9 mouse cellular contexts compared by ENCODE assay signal in the genomic region with DNA sequence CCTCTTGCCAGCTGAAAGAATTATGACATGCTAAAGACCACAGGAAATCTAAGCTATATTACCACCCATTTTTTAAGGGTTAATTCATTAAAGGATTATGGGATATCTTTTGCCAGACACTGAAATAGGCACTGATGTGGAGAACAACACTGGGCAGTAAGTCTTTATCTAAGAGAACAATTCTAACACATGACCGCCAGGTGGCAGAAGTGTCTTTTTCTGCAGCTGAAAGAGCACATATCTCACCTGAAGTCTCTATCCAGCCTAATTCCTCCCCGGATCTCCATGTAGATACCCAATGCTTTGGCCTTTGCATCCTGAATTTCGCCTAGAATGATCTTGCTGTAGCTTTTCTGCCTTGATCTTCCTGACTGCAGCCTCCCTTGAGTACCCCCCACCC. TPM values are rescaled to one million over a fixed set of nuclear protein-coding genes. Genes with fewer than 3 reads are reported as not detected.
DNase-seq lines count a peak whose midpoint lies in the region; ATAC-seq lines count a peak whose summit lies in the region.
"Had no signal": no experiment of that assay in that cellular context is flagged by ENCODE, and none has a peak within 500 bp of the region (broad histone marks: within the 10 kb centered on the region; RNA-seq: fewer than 3 reads in every experiment).

No protein-coding gene starts in this region.

- H3K4me3 ChIP-seq in midbrain, embryonic 10.5 days = no peak overlapping the region
- H3K4me3 ChIP-seq in midbrain, embryonic 16.5 days (ENCODE audit: low read depth, low read length) = no peak overlapping the region
- H3K4me3 ChIP-seq in embryonic facial prominence, embryonic 10.5 days = no peak overlapping the region
- H3K4me3 ChIP-seq: heart, embryonic 15.5 days had no signal

- H3K4me2 ChIP-seq in midbrain, embryonic 16.5 days (ENCODE audit: low read length) = no peak overlapping the region
- H3K4me2 ChIP-seq: heart, embryonic 15.5 days had no signal

- H3K9ac ChIP-seq in midbrain, embryonic 16.5 days (ENCODE audit: low read depth, low read length) = no peak overlapping the region
- H3K9ac ChIP-seq: heart, embryonic 15.5 days had no signal

- DNase-seq in cerebellum, adult 11 months = peak; percentile 21
- DNase-seq in cerebellum, adult 11-12 months = no peak
- peak; percentile 18 for DNase-seq in midbrain, embryonic 10.5 days (ENCODE audit: low spot score)
- DNase-seq in adrenal gland, postnatal 10 days = peak; percentile 59
- peak; percentile 41 for DNase-seq in embryonic facial prominence, embryonic 10.5 days (ENCODE audit: low spot score)
- DNase-seq in layer of hippocampus, postnatal 14 days (ENCODE audit: low spot score in 2 of 2) = peak; percentile 24 to 62
- DNase-seq in right cerebral cortex, postnatal 10 days (ENCODE audit: low spot score in 2 of 2) = peak; percentile 52 to 80

- ATAC-seq in midbrain, embryonic 16.5 days = no peak

- 32% methylated on average over 3 of the region's 3 CpGs for WGBS in midbrain, embryonic 10.5 days
- 33% methylated on average over 3 of the region's 3 CpGs for WGBS in midbrain, embryonic 16.5 days
- 38% methylated on average over 3 of the region's 3 CpGs for WGBS in embryonic facial prominence, embryonic 10.5 days

- no peaks in the 10 kb centered on the region for H3K36me3 ChIP-seq in midbrain, embryonic 10.5 days
- no peaks in the 10 kb centered on the region for H3K36me3 ChIP-seq in midbrain, embryonic 16.5 days (ENCODE audit: control insufficient read depth, insufficient read depth, low read length)
- H3K36me3 ChIP-seq in embryonic facial prominence, embryonic 10.5 days (replicated peaks) = no peaks in the 10 kb centered on the region
- H3K36me3 ChIP-seq: heart, embryonic 15.5 days had no signal

- H3K27me3 ChIP-seq in midbrain, embryonic 10.5 days (ENCODE audit: low read depth, poor library complexity, severe bottlenecking) = no peaks in the 10 kb centered on the region
- no peaks in the 10 kb centered on the region for H3K27me3 ChIP-seq in midbrain, embryonic 16.5 days (ENCODE audit: control insufficient read depth, insufficient read depth, low read depth, low read length)
- no peaks in the 10 kb centered on the region for H3K27me3 ChIP-seq in embryonic facial prominence, embryonic 10.5 days (replicated peaks; ENCODE audit: low read depth, poor library complexity, severe bottlenecking)
- H3K27me3 ChIP-seq: heart, embryonic 15.5 days had no signal

- H3K27ac ChIP-seq in midbrain, embryonic 10.5 days (replicated peaks) = no peak overlapping the region
- H3K27ac ChIP-seq in midbrain, embryonic 16.5 days (ENCODE audit: low read length) = no peak overlapping the region
- no peak overlapping the region for H3K27ac ChIP-seq in embryonic facial prominence, embryonic 10.5 days (replicated peaks)
- H3K27ac ChIP-seq: heart, embryonic 15.5 days had no signal

- H3K4me1 ChIP-seq in midbrain, embryonic 10.5 days = no peaks in the 10 kb centered on the region
- H3K4me1 ChIP-seq in midbrain, embryonic 16.5 days (ENCODE audit: control insufficient read depth, insufficient read depth, low read length) = no peaks in the 10 kb centered on the region
- no peaks in the 10 kb centered on the region for H3K4me1 ChIP-seq in embryonic facial prominence, embryonic 10.5 days
- H3K4me1 ChIP-seq: heart, embryonic 15.5 days had no signal

- H3K9me3 ChIP-seq in midbrain, embryonic 10.5 days (replicated peaks) = peaks cover 12% of the 10 kb centered on the region
- peaks cover 5% of the 10 kb centered on the region for H3K9me3 ChIP-seq in midbrain, embryonic 16.5 days (replicated peaks; ENCODE audit: control insufficient read depth, low read length, poor library complexity, severe bottlenecking)
- H3K9me3 ChIP-seq in embryonic facial prominence, embryonic 10.5 days = peaks cover 16% of the 10 kb centered on the region
- H3K9me3 ChIP-seq: heart, embryonic 15.5 days had no signal

RNA-seq across cellular contexts. Expression of gene Emp2, which starts 41.5 kb away (rescaled TPM):
- polyA plus RNA-seq in midbrain, embryonic 10.5 days (2016; fragmentation: Nextera tagmentation; extraction: Ambion mirVana) = 3.3 and 4.8 TPM in 2 replicates
- 10.8 and 18.8 TPM in 2 replicates for polyA plus RNA-seq in midbrain, embryonic 16.5 days (2015; fragmentation: Nextera tagmentation; extraction: Ambion mirVana)
- total RNA-seq in adrenal gland, postnatal 10 days (2021) = 10 to 100 TPM in 1 of 2 experiments, 1 to 10 TPM in 1; 9.8 to 11.6 TPM
- 2.1 and 3.2 TPM in 2 replicates for polyA plus RNA-seq in embryonic facial prominence, embryonic 10.5 days (2016; fragmentation: Nextera tagmentation; extraction: Ambion mirVana)
- 10 to 100 TPM; 25.0 to 30.9 TPM for total RNA-seq in layer of hippocampus, postnatal 14 days (2021)
